Mouse (Mus musculus): ENCODE measurements around the gene Slc6a17. TPM values are rescaled to one million over a fixed set of nuclear protein-coding genes. Genes with fewer than 3 reads are reported as not detected.

Slc6a17 gene
- total RNA-seq, 2 experiments from 2014 or later, result 0.94 to 0.95 TPM

DNA sequence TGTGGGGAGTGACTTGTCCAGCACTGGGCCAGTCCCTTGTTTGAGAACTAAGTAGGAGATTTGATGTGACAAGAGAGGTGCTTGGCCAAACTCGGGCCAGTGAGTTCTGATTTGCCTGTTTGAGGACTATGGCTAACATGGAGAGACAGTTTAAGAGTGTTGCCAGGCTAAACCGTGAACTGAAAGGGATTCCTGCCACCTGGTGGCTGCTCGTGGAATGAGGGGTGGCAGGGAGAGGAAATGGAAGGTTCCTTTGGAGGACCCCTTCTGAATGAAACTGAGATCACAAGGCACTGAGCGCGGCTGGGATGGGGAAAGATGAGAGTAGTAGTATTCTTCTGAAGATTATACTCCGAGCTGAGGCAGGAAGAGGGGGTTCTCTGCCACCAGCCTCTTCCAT is 51.2 kb downstream of the Slc6a17 start:
- DNase-seq, result peak; percentile 79

DNA sequence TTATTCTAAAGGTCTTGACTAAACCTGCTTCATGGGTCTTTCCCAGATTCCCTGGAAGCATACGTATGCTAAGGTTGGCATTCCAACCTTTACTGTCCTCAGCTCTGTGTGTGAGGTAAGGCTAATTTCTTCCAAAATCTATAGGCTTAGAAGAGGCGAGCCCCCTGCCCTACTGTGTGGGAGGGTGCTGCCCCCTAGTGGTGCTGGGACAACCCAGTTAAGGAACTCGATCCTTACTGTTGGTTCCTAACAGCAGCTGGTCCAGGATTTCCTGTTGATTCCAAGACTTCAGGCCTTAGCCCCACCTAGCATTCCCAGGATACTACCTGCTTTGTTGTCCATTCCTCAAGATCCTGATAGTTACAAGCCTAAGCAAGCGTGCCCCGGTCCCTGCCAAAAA is 55.7 kb downstream of the Slc6a17 start:
- peak; percentile 86 for DNase-seq

GRCm38 (mm10) chr3:107459773-107460431 is 57.9 kb downstream of the Slc6a17 start:
- DNase-seq, result peak; percentile 24

DNA sequence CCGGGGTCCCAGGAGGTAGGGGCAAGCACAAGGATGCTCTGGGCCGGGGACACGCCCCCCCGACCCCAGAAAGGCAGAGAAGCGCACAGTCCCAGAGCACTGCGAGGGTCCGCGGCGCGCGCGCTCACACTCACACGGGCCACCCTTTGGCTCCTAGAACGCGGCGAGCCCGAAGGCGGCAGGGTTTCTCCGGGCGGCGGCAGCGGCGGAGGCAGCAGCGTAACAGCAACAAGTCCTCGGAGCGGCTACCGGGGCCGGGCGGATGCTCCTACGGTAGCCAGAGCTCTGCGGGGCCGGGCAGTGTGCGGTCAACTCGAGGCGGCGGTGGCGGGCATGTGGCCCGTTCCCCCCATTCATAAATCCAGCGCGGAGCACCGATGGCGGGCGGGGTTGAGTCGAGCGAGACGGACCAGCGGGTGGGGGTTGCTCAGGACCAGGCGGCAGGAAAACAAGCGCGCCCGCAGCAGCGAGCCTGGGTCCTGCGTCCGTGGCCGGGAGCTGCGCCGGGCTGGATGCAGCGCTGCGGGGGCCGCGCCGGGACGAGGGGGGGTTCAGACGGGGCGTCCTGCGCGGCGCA is 58.5 kb downstream of the Slc6a17 start, which contains the start of gene Kcnc4:
Kcnc4 (minus strand) TSS at position 357 of the 577 bp plus-strand sequence.
- peak; percentile 45 for DNase-seq

DNA sequence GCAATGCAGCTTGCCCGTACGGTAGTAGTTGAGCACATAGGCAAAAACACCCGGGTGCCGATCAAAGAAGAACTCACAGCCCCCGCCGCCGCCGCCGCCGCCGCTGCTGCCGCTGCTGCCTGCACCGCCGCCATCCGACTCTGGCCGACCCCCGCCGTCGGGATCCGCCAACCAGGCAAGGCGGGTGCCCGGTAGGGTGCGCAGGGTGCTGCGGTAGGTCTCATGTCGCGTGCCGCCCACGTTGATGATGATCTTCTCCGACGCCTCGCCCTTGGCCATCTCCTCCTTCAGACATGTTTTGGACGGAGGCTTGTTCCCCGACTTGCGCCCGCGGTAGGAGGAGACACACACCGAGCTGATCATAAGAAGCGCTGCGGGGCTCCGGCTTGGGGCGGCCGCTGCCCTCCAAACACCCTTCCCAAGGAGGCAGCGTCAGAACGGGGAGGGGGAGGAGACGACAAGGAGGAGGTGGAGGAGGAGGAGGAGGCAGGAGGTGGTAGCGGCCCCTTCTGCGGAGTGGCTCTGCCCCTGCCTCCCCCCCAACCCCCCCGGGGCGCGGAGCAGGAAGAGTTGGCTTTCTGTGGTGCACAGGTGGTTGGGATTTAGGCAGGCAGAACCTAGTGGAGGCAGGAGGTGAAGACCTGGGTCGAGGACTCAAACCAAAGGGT is 59.2 kb downstream of the Slc6a17 start:
- peak; percentile 30 for DNase-seq

DNA sequence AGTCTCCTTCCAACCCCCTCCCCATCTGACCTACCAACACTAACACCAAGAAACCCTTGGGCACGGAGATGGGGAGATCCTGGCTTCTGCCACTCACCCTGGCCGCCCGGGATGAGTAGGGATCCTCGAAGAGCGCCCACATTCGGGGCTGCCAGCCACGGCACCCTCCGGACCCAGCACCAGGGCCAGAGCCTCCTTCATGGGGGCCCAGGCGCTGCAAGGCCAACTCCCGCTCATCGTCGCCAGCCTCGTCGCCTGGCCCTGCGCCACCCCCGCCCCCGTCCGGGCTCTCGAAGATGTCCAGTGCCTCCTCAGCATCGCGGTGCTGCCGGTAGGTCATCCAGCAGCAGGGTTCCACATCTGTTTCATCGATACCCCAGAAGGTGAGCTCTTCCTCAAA is 59.7 kb downstream of the Slc6a17 start:
- peak; percentile 38 for DNase-seq

GRCm38 (mm10) chr3:107454280-107454679 is 63.5 kb downstream of the Slc6a17 start:
- no peak for DNase-seq

DNA sequence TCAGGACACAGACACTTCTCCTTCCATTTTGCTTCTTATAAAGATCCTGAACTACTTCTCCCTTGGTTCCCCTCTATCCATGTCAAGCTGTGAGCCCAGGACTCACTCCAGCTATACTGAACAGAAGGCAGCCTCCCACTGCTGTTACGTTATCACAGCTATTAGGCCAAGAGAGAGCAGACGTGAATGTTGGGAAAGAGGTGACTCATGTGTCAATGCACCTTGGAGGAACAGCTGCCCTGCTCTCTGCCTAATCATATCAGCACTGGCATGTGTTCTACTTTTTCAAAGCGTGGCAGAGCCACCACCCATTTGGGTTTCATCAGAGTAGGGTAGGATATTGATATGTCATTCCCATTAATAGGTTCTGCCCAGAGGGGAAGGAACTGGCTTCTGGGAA is 71.0 kb downstream of the Slc6a17 start:
- DNase-seq, result no peak

DNA sequence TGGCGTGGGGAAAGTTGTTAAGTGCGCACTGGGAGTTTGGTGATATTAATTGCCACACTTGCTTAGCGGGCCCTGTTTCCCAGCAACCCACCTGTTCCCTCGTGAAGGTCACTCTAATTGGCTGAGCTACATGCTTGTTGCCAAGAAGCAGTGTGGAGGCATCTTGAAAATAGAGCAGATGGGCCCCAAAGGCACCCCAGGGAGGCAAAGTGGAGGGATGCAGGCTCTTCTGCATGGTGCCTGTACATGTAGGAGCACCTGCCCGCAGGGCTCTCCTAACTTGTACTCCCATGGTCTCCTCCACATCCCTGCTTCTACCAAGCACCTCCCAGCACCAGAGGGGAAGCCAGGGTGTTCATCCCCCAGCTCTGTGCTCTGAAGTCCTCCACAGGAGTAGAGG is 74.0 kb downstream of the Slc6a17 start:
- DNase-seq, result no peak

- DNase-seq, result no peak
These were observed 75.6 kb downstream of the Slc6a17 start for GRCm38 (mm10) chr3:107442191-107442590.

DNA sequence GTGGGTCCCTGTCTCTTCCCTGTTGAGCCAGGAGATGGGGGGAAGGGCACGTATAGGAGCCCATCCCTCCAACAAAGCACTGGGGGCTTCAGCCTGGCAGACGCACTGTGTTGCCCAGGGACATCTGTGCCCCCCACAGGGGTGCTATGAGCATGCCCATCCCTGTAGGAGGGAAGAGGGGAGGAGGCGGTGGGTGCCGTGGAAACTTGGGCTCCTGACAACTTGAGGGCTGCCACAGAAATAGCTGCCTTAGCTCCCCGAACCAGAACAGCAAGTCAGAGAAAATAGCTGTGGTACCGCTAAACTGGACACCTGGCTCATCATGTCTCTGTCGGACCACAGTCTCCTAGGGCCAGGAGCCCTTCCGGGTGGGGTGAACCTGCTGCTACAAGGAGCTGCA is 76.5 kb downstream of the Slc6a17 start:
- no peak for DNase-seq

DNA sequence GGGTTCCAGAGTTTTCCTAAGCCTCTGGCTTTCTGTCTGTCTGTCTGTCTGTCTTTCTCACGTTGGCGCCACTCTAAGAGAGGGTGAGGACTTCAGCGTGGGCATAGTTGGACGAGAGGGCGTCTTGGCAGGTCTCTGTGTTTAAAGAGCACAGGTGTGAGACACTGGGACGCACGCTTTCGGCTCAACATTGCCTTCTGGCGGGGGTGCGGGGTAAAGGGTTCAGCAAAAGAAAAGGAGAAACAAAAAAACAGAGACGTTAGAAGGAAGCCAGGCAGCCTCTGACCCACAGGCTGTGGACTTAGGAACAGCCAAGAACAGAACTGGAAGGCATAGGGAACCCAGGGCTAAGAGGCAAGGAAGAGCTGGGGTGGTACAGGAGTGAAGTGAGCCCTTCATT is 78.5 kb downstream of the Slc6a17 start:
- DNase-seq, result no peak

DNA sequence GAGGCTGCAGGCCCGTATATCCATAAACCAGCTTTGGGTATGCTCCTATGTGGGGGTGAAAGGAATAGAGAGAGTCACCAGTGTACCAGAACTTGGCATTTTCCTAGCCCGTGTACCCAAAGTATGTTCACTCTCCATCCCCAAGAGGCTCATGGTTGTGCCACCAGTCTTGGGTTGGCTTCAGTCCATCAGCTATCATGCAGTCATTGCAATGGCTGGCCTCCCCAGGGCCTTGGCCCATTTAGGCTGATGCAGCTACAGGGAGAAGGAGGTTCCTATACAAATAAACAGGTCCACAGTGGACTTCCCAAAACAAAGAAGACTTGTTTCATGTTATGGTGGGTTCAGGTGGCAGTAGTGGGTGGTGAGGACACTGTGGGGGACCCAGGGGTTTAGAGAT is 80.2 kb downstream of the Slc6a17 start:
- DNase-seq, result no peak

DNA sequence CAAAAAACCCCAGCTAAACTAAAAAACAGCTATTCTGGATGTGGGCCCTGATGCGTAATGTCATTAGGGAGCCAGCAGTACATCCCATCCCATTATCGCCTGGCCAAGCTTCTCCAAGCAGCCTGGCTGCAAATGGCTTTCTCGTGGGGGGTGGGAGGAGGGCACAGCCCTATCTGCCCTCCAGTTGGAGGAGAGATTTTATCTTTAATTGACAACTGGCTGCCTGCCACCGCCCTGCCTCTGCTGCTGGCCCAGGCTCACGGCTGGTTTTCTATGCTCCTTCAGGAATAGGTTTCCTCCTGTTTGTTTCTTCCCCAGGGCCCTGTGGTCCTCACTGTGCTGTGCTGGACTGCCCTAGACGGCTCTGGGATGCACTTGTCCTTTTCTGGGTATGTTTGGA is 81.4 kb downstream of the Slc6a17 start:
- DNase-seq, result peak; percentile 39

DNA sequence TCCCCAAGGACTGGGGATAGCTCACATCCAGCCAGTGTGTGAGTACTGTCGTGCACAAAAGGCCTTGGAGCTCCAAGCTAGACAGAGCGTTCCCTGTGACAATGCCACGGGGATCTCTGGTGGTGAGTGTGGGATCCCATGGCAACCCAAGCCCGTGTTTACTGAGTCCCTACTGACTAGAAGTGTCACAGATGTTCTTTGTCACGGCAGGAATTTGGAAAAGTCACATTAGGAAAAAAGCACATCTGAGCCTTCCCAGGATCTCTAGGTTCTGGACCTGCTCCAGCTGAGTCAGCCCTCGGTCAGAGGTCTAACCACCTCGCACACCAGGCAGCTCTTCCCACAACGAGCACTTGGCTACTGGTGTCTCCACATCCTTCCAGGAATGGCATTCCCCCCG is 84.2 kb downstream of the Slc6a17 start:
- peak; percentile 21 for DNase-seq

- no peak for DNase-seq
These were observed 86.5 kb downstream of the Slc6a17 start for GRCm38 (mm10) chr3:107431268-107431667.

DNA sequence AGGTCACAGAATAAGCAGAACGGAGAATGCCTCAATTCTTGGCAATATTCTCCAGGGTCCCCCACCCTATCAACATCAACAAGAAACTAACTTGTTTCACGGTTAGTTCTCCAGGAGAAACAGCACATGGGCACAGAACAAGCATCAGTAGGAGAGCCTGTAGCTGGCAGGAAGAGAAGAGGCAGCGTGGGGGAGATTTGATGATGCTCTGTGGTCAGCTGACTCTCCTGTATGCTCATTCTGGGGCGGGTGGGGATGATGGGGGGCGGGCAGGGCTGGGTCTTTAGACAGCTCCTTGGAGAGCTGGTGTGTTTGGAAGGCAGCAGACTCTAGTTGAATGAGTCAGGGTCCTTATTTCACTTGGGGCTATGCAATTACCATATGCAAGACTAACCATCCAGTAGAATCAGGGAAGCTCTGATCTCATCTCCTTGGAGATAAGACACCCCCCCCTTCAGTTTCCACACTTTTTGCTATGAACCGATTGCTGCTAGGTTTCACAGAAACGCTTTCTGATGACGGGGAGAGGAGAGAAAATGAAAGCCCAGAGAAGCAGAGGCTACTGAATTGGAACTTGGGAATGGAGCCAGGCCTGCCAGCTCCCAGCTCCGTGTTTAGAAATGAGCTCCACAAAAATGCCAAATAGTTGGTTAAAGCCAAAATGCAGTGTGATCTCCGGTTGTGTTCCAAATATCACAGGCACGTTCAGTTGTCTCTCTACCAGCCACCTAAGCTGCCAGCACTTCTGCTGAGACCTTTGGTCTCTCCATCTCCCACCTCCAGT is 93.4 kb downstream of the Slc6a17 start:
- no peak for DNase-seq

DNA sequence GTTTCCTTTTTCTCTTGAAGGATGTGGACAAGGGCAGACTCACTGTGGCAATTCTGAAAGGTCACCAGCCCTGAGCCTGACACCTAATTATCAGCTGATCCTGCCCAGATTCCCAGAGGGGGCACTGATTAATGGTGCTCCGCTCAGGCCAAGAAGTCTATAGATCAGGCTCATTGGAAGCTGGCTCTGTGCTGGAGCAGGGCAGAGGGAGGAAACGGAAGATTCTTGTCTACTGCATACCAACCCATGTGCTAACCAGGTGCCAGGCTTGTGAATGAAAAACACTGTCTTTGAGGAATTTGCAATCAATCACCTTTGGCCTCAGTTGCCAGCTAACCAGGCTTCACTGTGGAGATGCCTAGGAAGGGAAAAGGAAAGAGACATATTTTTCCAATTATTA is 97.7 kb downstream of the Slc6a17 start:
- DNase-seq, result no peak

All from gastrocnemius, postnatal 10 days (tissue).